In genomic region chr11:115296471-115297210, GRCm38 (mm10) we compare ENCODE assay signal across 8 mouse cellular contexts. TPM values are rescaled to one million over a fixed set of nuclear protein-coding genes. Genes with fewer than 3 reads are reported as not detected.
DNase-seq lines count a peak whose midpoint lies in the region; ATAC-seq lines count a peak whose summit lies in the region.

No protein-coding gene starts in this region.

- H3K4me1 ChIP-seq in neural tube, embryonic 11.5 days (ENCODE audit: control insufficient read depth, insufficient read depth, low read length) = peaks cover 3% of the 10 kb centered on the region; the same call in 1 of the 2 replicates
- peaks cover 7% of the 10 kb centered on the region; the same call in 1 of the 2 replicates for H3K4me1 ChIP-seq in embryonic facial prominence, embryonic 13.5 days
- peaks cover 14% of the 10 kb centered on the region for H3K4me1 ChIP-seq in midbrain, embryonic 15.5 days

- DNase-seq in neural tube, embryonic 11.5 days (ENCODE audit: low spot score) = no peak
- DNase-seq in neural tube, embryonic 10.5 days (ENCODE audit: extremely low spot score, low spot score) = no peak
- DNase-seq in kidney, adult 9 months = peak; percentile 53
- no peak for DNase-seq in embryo, embryonic 10.5 days (ENCODE audit: low spot score)
- no peak for DNase-seq in left cerebral cortex, adult 9 months (ENCODE audit: low spot score in 2 of 2)

- peak overlapping the region; percentile 55; the same call in 1 of the 2 replicates for H3K9ac ChIP-seq in neural tube, embryonic 11.5 days (ENCODE audit: low read length)
- peak overlapping the region; percentile 67 for H3K9ac ChIP-seq in embryonic facial prominence, embryonic 13.5 days
- peak overlapping the region; percentile 66 for H3K9ac ChIP-seq in midbrain, embryonic 15.5 days

- H3K4me3 ChIP-seq in neural tube, embryonic 11.5 days (ENCODE audit: low read depth, low read length) = peak overlapping the region; percentile 41
- H3K4me3 ChIP-seq in embryonic facial prominence, embryonic 13.5 days = peak overlapping the region; percentile 50
- peak overlapping the region; percentile 62 for H3K4me3 ChIP-seq in midbrain, embryonic 15.5 days

- H3K4me2 ChIP-seq in neural tube, embryonic 11.5 days (ENCODE audit: low read depth) = peak overlapping the region; percentile 73
- peak overlapping the region; percentile 91 for H3K4me2 ChIP-seq in embryonic facial prominence, embryonic 13.5 days
- peak overlapping the region; percentile 83 for H3K4me2 ChIP-seq in midbrain, embryonic 15.5 days

- 60% methylated on average over 21 of the region's 21 CpGs for WGBS in neural tube, embryonic 11.5 days
- 54% methylated on average over 21 of the region's 21 CpGs for WGBS in embryonic facial prominence, embryonic 13.5 days
- WGBS in midbrain, embryonic 15.5 days = 56% methylated on average over 21 of the region's 21 CpGs

- H3K36me3 ChIP-seq in neural tube, embryonic 11.5 days (ENCODE audit: control insufficient read depth, insufficient read depth, low read length) = no peaks in the 10 kb centered on the region
- no peaks in the 10 kb centered on the region for H3K36me3 ChIP-seq in embryonic facial prominence, embryonic 13.5 days
- no peaks in the 10 kb centered on the region for H3K36me3 ChIP-seq in midbrain, embryonic 15.5 days (replicated peaks)

- no peak overlapping the region for H3K27ac ChIP-seq in neural tube, embryonic 11.5 days (ENCODE audit: low read depth, low read length)
- no peak overlapping the region for H3K27ac ChIP-seq in embryonic facial prominence, embryonic 13.5 days
- H3K27ac ChIP-seq in midbrain, embryonic 15.5 days = 0 out of 2 replicates have a peak overlapping the region, but pooled peaks have one; percentile 71

- no peaks in the 10 kb centered on the region for H3K9me3 ChIP-seq in neural tube, embryonic 11.5 days (ENCODE audit: control insufficient read depth, low read length)
- peaks cover 4% of the 10 kb centered on the region; the same call in 1 of the 2 replicates for H3K9me3 ChIP-seq in embryonic facial prominence, embryonic 13.5 days
- H3K9me3 ChIP-seq in midbrain, embryonic 15.5 days = no peaks in the 10 kb centered on the region

- peaks cover 5% of the 10 kb centered on the region; the same call in 1 of the 2 replicates for H3K27me3 ChIP-seq in neural tube, embryonic 11.5 days (ENCODE audit: control insufficient read depth, insufficient read depth, low read length)
- peaks cover 42% of the 10 kb centered on the region for H3K27me3 ChIP-seq in embryonic facial prominence, embryonic 13.5 days
- 0 out of 2 replicates have a peak, but pooled peaks cover 5% of the 10 kb centered on the region for H3K27me3 ChIP-seq in midbrain, embryonic 15.5 days (replicated peaks)

- no peak for ATAC-seq in neural tube, embryonic 11.5 days (ENCODE audit: insufficient read depth, low FRiP score, low TSS enrichment)
- no peak for ATAC-seq in embryonic facial prominence, embryonic 13.5 days (ENCODE audit: insufficient number of reproducible peaks, insufficient read depth, low FRiP score, low TSS enrichment, low read depth)
- no peak for ATAC-seq in midbrain, embryonic 15.5 days (replicated peaks)
- ATAC-seq in activated CD4-positive, CD25-positive, alpha-beta regulatory T cell, adult 4 months = no peak

RNA-seq across cellular contexts. Expression of gene Fads6, which starts 0.8 kb away (rescaled TPM):
- polyA plus RNA-seq in neural tube, embryonic 11.5 days (2014; fragmentation: Nextera tagmentation; extraction: Ambion mirVana) = 0.18 and 0.24 TPM in 2 replicates
- 0.31 and 0.43 TPM in 2 replicates for polyA plus RNA-seq in embryonic facial prominence, embryonic 13.5 days (2015; fragmentation: Nextera tagmentation; extraction: Ambion mirVana)
- 0.96 and 1.0 TPM in 2 replicates for polyA plus RNA-seq in midbrain, embryonic 15.5 days (2015; fragmentation: Nextera tagmentation; extraction: Ambion mirVana)
- polyA plus RNA-seq in activated CD4-positive, CD25-positive, alpha-beta regulatory T cell, adult 4 months (2017; shearing (Covaris generic)) = under 1 TPM; 0.56 to 0.57 TPM

RNA-seq across cellular contexts. Expression of gene Otop2, which starts 10.3 kb away (rescaled TPM):
- not detected in 2 replicates for polyA plus RNA-seq in neural tube, embryonic 11.5 days (2014; fragmentation: Nextera tagmentation; extraction: Ambion mirVana)
- 0.20 TPM in 1 of 2 replicates, not detected in the other for polyA plus RNA-seq in embryonic facial prominence, embryonic 13.5 days (2015; fragmentation: Nextera tagmentation; extraction: Ambion mirVana)
- 0.17 TPM in 1 of 2 replicates, not detected in the other for polyA plus RNA-seq in midbrain, embryonic 15.5 days (2015; fragmentation: Nextera tagmentation; extraction: Ambion mirVana)
- polyA plus RNA-seq in activated CD4-positive, CD25-positive, alpha-beta regulatory T cell, adult 4 months (2017; shearing (Covaris generic)) = not detected

RNA-seq across cellular contexts. Expression of gene Fdxr, which starts 19.8 kb away (rescaled TPM):
- polyA plus RNA-seq in neural tube, embryonic 11.5 days (2014; fragmentation: Nextera tagmentation; extraction: Ambion mirVana) = 14.0 and 15.1 TPM in 2 replicates
- polyA plus RNA-seq in embryonic facial prominence, embryonic 13.5 days (2015; fragmentation: Nextera tagmentation; extraction: Ambion mirVana) = 14.5 and 15.3 TPM in 2 replicates
- 21.5 and 22.1 TPM in 2 replicates for polyA plus RNA-seq in midbrain, embryonic 15.5 days (2015; fragmentation: Nextera tagmentation; extraction: Ambion mirVana)
- 10 to 100 TPM; 18.4 to 26.6 TPM for polyA plus RNA-seq in activated CD4-positive, CD25-positive, alpha-beta regulatory T cell, adult 4 months (2017; shearing (Covaris generic))

RNA-seq across cellular contexts. Expression of gene Ush1g, which starts 25.2 kb away (rescaled TPM):
- 0.12 TPM in 1 of 2 replicates, not detected in the other for polyA plus RNA-seq in neural tube, embryonic 11.5 days (2014; fragmentation: Nextera tagmentation; extraction: Ambion mirVana)
- not detected in 2 replicates for polyA plus RNA-seq in embryonic facial prominence, embryonic 13.5 days (2015; fragmentation: Nextera tagmentation; extraction: Ambion mirVana)
- 0.09 and 0.18 TPM in 2 replicates for polyA plus RNA-seq in midbrain, embryonic 15.5 days (2015; fragmentation: Nextera tagmentation; extraction: Ambion mirVana)
- polyA plus RNA-seq in activated CD4-positive, CD25-positive, alpha-beta regulatory T cell, adult 4 months (2017; shearing (Covaris generic)) = not detected

RNA-seq across cellular contexts. Expression of gene Grin2c, which starts 29.6 kb away (rescaled TPM):
- polyA plus RNA-seq in neural tube, embryonic 11.5 days (2014; fragmentation: Nextera tagmentation; extraction: Ambion mirVana) = 0.57 and 0.85 TPM in 2 replicates
- not detected in 2 replicates for polyA plus RNA-seq in embryonic facial prominence, embryonic 13.5 days (2015; fragmentation: Nextera tagmentation; extraction: Ambion mirVana)
- 0.21 and 0.26 TPM in 2 replicates for polyA plus RNA-seq in midbrain, embryonic 15.5 days (2015; fragmentation: Nextera tagmentation; extraction: Ambion mirVana)
- polyA plus RNA-seq in activated CD4-positive, CD25-positive, alpha-beta regulatory T cell, adult 4 months (2017; shearing (Covaris generic)) = not detected
